Mouse (Mus musculus): Measurements from ENCODE around the gene Cck.

- no peak for TF ChIP-seq EP300 (IDR thresholded peaks at IDR 0.05; ENCODE audit: low read depth)
- TF ChIP-seq CTCF (IDR thresholded peaks at IDR 0.05; ENCODE audit: low read depth) = no peak
Measured at GRCm38 (mm10) chr9:121469711-121470110, 25.8 kb downstream of the Cck start.
